Mouse (Mus musculus): ENCODE data around the gene Plekhg4. TPM values are rescaled to one million over a fixed set of nuclear protein-coding genes. Genes with fewer than 3 reads are reported as not detected.

Gene Plekhg4
- polyA plus RNA-seq, 1 experiment from 2014 or later, result 0.35 TPM

DNA sequence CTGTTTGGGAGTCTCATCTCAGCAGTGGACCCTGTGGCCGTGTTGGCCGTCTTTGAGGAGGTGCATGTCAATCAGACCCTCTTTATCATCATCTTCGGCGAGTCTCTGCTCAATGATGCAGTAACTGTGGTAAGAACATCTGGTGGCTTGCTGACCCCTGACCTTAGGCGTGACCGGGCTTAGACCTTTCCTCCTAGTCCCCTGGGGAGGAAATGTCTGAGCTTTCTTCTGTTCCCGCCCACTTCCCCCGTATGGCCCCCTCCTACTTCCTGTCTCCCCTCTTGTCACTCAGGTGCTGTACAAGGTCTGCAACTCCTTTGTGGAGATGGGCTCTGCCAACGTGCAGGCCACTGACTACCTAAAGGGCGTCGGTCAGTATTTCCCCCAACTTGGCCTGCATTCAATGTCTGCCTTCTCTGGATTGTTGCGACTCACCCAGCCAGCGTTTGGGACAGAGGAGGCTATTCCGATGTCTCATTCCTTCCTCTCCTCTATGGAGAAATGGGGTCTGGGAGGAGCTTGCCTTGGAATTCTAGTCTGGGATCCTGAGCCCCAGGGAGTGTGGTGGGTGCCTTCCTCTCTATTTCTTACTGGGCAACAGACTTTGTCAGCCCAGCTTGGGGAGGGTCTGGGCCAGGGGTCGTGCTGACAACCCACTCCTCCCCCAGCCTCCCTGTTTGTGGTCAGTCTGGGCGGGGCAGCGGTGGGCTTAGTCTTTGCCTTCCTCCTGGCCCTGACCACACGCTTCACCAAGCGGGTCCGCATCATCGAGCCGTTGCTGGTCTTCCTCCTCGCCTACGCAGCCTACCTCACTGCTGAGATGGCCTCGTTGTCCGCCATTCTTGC lies 17.7 kb upstream of the Plekhg4 start:
- Histone ChIP-seq H3K27ac (no peak overlapping the region), H3K36me3 (0 out of 2 replicates have a peak, but pooled peaks cover 6% of the 10 kb centered on the region), H3K9me3 (no peaks in the 10 kb centered on the region), H3K9ac (no peak overlapping the region), H3K4me3 (no peak overlapping the region), H3K27me3 (replicated peaks) (no peaks in the 10 kb centered on the region), H3K4me2 (replicated peaks) (no peak overlapping the region), H3K4me1 (peaks cover 3% of the 10 kb centered on the region; the same call in 1 of the 2 replicates)
- WGBS, result 67% methylated on average over 26 of the region's 26 CpGs
- no peak for ATAC-seq (ENCODE audit: low FRiP score, low read depth)

GRCm38 (mm10) chr8:105356681-105357080 lies 16.4 kb upstream of the Plekhg4 start:
- no peak overlapping the region for H3K9ac ChIP-seq
- no peak for ATAC-seq (ENCODE audit: low FRiP score, low read depth)
- H3K9me3 ChIP-seq, result no peaks in the 10 kb centered on the region
- 88% methylated on average over 14 of the region's 14 CpGs for WGBS
- 0 out of 2 replicates have a peak, but pooled peaks cover 6% of the 10 kb centered on the region for H3K36me3 ChIP-seq
- no peak overlapping the region for H3K27ac ChIP-seq
- no peaks in the 10 kb centered on the region for H3K4me1 ChIP-seq
- H3K4me3 ChIP-seq, result no peak overlapping the region
- no peak overlapping the region for H3K4me2 ChIP-seq (replicated peaks)
- H3K27me3 ChIP-seq (replicated peaks), result no peaks in the 10 kb centered on the region

GRCm38 (mm10) chr8:105359208-105359607 lies 13.9 kb upstream of the Plekhg4 start:
- H3K4me3 ChIP-seq, result no peak overlapping the region
- no peak overlapping the region for H3K9ac ChIP-seq
- no peaks in the 10 kb centered on the region for H3K27me3 ChIP-seq (replicated peaks)
- 0 out of 2 replicates have a peak, but pooled peaks cover 6% of the 10 kb centered on the region for H3K36me3 ChIP-seq
- WGBS, result 75% methylated on average over 15 of the region's 15 CpGs
- no peak overlapping the region for H3K4me2 ChIP-seq (replicated peaks)
- ATAC-seq (ENCODE audit: low FRiP score, low read depth), result no peak
- no peaks in the 10 kb centered on the region for H3K9me3 ChIP-seq
- H3K4me1 ChIP-seq, result no peaks in the 10 kb centered on the region
- H3K27ac ChIP-seq, result no peak overlapping the region

DNA sequence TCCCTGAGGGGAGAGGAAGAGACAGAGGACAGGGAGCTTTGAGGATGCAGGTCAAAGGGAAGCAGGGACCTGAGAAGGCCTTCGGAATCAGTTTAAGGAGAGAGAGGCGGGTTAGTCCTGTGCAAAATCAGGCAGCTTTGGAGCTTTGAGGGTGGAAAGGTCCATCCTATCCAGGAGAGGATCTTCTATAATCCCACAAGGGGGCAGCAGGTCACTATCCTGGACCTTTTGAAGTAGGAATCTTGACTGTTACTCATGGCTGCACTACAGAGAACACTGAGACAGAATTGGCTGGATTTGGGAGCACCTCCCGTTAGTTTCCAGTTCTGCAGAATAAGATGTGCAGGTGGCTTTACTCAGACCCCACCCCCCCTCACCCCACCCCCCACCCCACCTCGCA lies 13.4 kb upstream of the Plekhg4 start:
- no peaks in the 10 kb centered on the region for H3K4me1 ChIP-seq
- no peak overlapping the region for H3K4me3 ChIP-seq
- H3K9me3 ChIP-seq, result no peaks in the 10 kb centered on the region
- 53% methylated on average over 4 of the region's 4 CpGs for WGBS
- 0 out of 2 replicates have a peak, but pooled peaks cover 6% of the 10 kb centered on the region for H3K36me3 ChIP-seq
- H3K27me3 ChIP-seq (replicated peaks), result no peaks in the 10 kb centered on the region
- H3K9ac ChIP-seq, result no peak overlapping the region
- no peak for ATAC-seq (ENCODE audit: low FRiP score, low read depth)
- no peak overlapping the region for H3K4me2 ChIP-seq (replicated peaks)
- no peak overlapping the region for H3K27ac ChIP-seq

DNA sequence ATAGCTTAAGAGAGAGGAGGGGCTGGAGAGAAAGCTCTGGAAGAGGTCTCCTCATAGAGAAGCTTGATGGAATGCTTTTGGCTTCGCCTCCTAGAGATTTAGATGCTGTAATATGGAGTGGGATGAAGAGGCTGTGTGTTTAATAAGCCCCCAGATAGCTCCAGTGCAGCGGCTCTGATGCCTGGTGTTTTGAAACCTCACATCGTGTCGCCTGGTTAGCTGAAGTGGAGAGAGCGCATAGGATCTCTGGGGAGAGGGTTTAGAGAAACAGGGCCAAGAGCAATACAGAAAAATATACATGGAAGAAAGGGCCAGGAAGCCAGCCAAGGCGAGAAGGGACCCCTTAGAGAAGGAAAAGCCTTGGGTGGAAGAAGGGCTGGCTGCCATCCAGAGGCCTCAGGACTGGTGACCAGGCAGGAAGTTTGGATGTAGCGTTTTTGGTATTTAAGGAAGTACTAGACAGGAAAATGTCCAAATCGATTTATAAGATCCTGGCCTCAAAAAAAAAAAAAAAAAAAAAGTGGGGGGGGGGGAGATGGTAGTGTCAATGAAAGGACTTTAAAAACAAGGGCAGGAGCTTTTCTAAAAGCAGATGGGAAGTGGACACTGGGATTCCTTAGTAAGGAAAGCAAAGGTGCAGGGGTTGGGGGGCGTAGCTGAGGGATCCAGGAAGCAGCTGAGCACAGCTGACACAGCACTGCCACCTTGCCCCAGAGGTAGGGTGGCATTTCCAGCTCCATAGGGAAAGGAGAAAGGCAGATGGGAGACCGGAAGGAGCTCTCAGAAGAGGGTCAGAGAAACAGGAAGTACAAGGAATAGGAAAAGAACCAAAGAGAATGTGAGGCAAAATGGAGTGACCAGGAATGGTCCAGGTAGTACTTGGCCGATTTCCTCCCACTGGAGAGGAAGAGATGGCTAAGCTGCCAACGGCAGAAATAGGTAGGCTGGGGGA lies 11.0 kb upstream of the Plekhg4 start:
- Histone ChIP-seq H3K4me1 (no peaks in the 10 kb centered on the region), H3K27ac (no peak overlapping the region), H3K27me3 (replicated peaks) (no peaks in the 10 kb centered on the region), H3K4me3 (no peak overlapping the region), H3K9ac (no peak overlapping the region), H3K9me3 (no peaks in the 10 kb centered on the region), H3K4me2 (replicated peaks) (no peak overlapping the region), H3K36me3 (no peaks in the 10 kb centered on the region; the same call in 1 of the 2 replicates)
- 76% methylated on average over 12 of the region's 12 CpGs for WGBS
- no peak for ATAC-seq (ENCODE audit: low FRiP score, low read depth)

DNA sequence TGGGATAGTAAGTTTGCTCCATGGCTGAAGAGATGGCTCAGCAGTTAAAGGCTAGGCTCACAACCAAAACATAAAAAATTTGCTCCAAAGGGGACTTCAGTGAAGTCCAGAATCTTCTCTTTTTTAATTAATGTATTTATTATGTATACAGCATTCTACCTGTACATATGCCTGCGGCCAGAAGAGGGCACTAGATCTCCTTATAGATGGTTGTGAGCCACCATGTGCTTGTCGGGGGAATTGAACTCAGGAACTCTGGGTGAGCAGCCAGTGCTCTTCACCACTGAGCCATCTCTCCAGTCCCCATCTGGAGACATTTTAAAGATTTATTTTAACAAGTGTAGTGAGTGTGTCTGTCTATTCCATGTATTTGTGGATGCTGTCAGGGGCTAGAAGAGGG lies 6.0 kb upstream of the Plekhg4 start:
- Histone ChIP-seq H3K9me3 (no peaks in the 10 kb centered on the region), H3K27me3 (replicated peaks) (no peaks in the 10 kb centered on the region), H3K36me3 (peaks cover 10% of the 10 kb centered on the region), H3K4me2 (replicated peaks) (no peak overlapping the region), H3K4me1 (no peaks in the 10 kb centered on the region), H3K27ac (no peak overlapping the region), H3K4me3 (no peak overlapping the region), H3K9ac (no peak overlapping the region)
- ATAC-seq (ENCODE audit: low FRiP score, low read depth), result no peak
- 69% methylated on average over 2 of the region's 2 CpGs for WGBS

- H3K4me2 ChIP-seq (replicated peaks), result no peak overlapping the region
These were observed 601 bp upstream of the Plekhg4 start for GRCm38 (mm10) chr8:105372473-105372872.

GRCm38 (mm10) chr8:105374513-105374966 lies 1.5 kb downstream of the Plekhg4 start:
- Histone ChIP-seq H3K4me1 (peaks cover 6% of the 10 kb centered on the region; the same call in 1 of the 2 replicates), H3K27ac (no peak overlapping the region), H3K9ac (no peak overlapping the region), H3K4me2 (replicated peaks) (peak overlapping the region; percentile 53), H3K36me3 (no peaks in the 10 kb centered on the region), H3K9me3 (no peaks in the 10 kb centered on the region; the same call in 1 of the 2 replicates), H3K27me3 (replicated peaks) (no peaks in the 10 kb centered on the region), H3K4me3 (0 out of 2 replicates have a peak overlapping the region, but pooled peaks have one; percentile 9)
- 0 out of 2 replicates have a peak, but pooled peaks have one; percentile 42 for ATAC-seq (ENCODE audit: low FRiP score, low read depth)
- WGBS, result 30% methylated on average over 33 of the region's 33 CpGs

More at GRCm38 (mm10) chr8:105372473-105372872, 601 bp upstream of the Plekhg4 start:
- Histone ChIP-seq H3K4me1 (no peaks in the 10 kb centered on the region), H3K4me3 (no peak overlapping the region), H3K27me3 (replicated peaks) (no peaks in the 10 kb centered on the region), H3K36me3 (peaks cover 10% of the 10 kb centered on the region; the same call in 1 of the 2 replicates), H3K9ac (no peak overlapping the region), H3K9me3 (no peaks in the 10 kb centered on the region; the same call in 1 of the 2 replicates), H3K27ac (no peak overlapping the region)
- ATAC-seq (ENCODE audit: low FRiP score, low read depth), result no peak
- 84% methylated on average over 9 of the region's 9 CpGs for WGBS

- Histone ChIP-seq H3K4me3 (no peak overlapping the region), H3K9ac (no peak overlapping the region), H3K9me3 (no peaks in the 10 kb centered on the region; the same call in 1 of the 2 replicates), H3K36me3 (no peaks in the 10 kb centered on the region), H3K27me3 (replicated peaks) (no peaks in the 10 kb centered on the region), H3K4me2 (replicated peaks) (no peak overlapping the region), H3K27ac (no peak overlapping the region), H3K4me1 (peaks cover 6% of the 10 kb centered on the region; the same call in 1 of the 2 replicates)
- no peak for ATAC-seq (ENCODE audit: low FRiP score, low read depth)
- 76% methylated on average over 19 of the region's 19 CpGs for WGBS
These were observed 5.6 kb downstream of the Plekhg4 start for GRCm38 (mm10) chr8:105378673-105379072.

DNA sequence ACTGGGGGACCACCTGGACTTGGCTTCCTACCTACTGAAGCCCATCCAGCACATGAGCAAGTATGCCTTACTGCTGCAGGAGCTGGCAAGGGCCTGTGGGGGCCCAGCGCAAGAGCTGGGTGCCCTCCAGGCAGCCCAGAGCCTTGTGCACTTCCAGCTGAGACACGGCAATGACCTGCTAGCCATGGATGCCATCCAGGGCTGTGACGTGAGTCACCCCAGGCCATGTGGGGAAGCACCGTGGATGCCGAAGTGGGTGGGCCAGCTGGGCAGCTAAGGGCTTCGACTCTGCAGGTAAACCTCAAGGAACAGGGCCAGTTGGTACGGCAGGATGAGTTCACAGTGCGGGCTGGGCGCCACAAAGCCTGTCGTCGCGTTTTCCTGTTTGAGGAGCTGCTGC lies 7.2 kb downstream of the Plekhg4 start:
- WGBS, result 89% methylated on average over 12 of the region's 12 CpGs
- no peak overlapping the region for H3K4me2 ChIP-seq (replicated peaks)
- H3K27me3 ChIP-seq (replicated peaks), result no peaks in the 10 kb centered on the region
- no peak overlapping the region for H3K4me3 ChIP-seq
- H3K36me3 ChIP-seq, result no peaks in the 10 kb centered on the region
- no peak overlapping the region for H3K9ac ChIP-seq
- H3K4me1 ChIP-seq, result peaks cover 6% of the 10 kb centered on the region; the same call in 1 of the 2 replicates
- no peak overlapping the region for H3K27ac ChIP-seq
- ATAC-seq (ENCODE audit: low FRiP score, low read depth), result no peak
- H3K9me3 ChIP-seq, result no peaks in the 10 kb centered on the region

- H3K4me3 ChIP-seq, result no peak overlapping the region
- no peaks in the 10 kb centered on the region for H3K4me1 ChIP-seq
- no peak overlapping the region for H3K27ac ChIP-seq
- no peaks in the 10 kb centered on the region for H3K36me3 ChIP-seq
- ATAC-seq (ENCODE audit: low FRiP score, low read depth), result no peak
- H3K9me3 ChIP-seq, result no peaks in the 10 kb centered on the region
- no peaks in the 10 kb centered on the region for H3K27me3 ChIP-seq (replicated peaks)
- no peak overlapping the region for H3K4me2 ChIP-seq (replicated peaks)
- no peak overlapping the region for H3K9ac ChIP-seq
- 90% methylated on average over 2 of the region's 2 CpGs for WGBS
These were observed 11.0 kb downstream of the Plekhg4 start for GRCm38 (mm10) chr8:105384070-105384469.

DNA sequence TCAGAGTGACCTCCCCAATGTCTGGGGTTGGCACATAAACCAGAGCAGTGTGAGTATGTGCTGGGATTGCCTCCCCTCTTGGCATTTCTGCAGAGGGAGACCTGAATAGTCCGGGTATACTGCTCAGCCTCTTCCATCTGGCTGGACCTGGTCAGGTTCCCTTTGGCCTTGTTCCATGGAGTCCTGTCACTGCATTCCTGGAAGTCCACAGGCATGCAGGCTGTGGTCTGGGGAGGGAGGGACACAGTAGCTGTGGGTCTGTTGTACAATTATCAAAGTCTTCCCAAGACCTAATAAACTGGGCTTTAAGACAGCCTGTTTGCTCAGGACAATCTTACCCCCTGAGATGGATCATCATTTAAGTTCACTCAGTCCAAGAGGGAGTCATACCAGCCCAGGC lies 14.1 kb downstream of the Plekhg4 start:
- Histone ChIP-seq H3K4me2 (replicated peaks) (no peak overlapping the region), H3K36me3 (no peaks in the 10 kb centered on the region), H3K9ac (no peak overlapping the region), H3K4me3 (no peak overlapping the region), H3K4me1 (no peaks in the 10 kb centered on the region), H3K27me3 (replicated peaks) (no peaks in the 10 kb centered on the region), H3K9me3 (no peaks in the 10 kb centered on the region), H3K27ac (no peak overlapping the region)
- no peak for ATAC-seq (ENCODE audit: low FRiP score, low read depth)
- 79% methylated on average over 1 of the region's 1 CpGs for WGBS

All from neural tube, embryonic 12.5 days (tissue).